Mouse (Mus musculus) large intestine, adult 2 months (tissue): Measurements from ENCODE around the gene Ahcy. TPM values are rescaled to one million over a fixed set of nuclear protein-coding genes. Genes with fewer than 3 reads are reported as not detected.
A peak's percentile ranks its signal among the peaks of the same experiment; 100 is the strongest.
"Not testable (repeated sequence)": the region's sequence is repeated elsewhere in the genome, so short reads cannot be mapped to it uniquely, and the experiment has no call there.

Experiments
- DNase-seq: peaks from one replicate; pipeline ENCODE4 v3.0.0-alpha.2; 2012; ENCODE audit warnings: low read depth, low spot score
- WGBS: fragments of 180-500 bp; shearing (Covaris S2); methylation state at CpG from one replicate; pipeline ENCODE4 v1.1.7; 2018; 5-methylcytosine and 5-hydroxymethylcytosine counted together
- polyA plus RNA-seq: library from polyadenylated mRNA; depleted of rRNA; stranded (reverse); fragments of >200 nt; gene quantifications from 2 replicates; pipeline ENCODE4 v1.2.3, GENCODE M21; 2012

Gene Ahcy
- polyA plus RNA-seq, 1 experiment: 139 TPM

DNA sequence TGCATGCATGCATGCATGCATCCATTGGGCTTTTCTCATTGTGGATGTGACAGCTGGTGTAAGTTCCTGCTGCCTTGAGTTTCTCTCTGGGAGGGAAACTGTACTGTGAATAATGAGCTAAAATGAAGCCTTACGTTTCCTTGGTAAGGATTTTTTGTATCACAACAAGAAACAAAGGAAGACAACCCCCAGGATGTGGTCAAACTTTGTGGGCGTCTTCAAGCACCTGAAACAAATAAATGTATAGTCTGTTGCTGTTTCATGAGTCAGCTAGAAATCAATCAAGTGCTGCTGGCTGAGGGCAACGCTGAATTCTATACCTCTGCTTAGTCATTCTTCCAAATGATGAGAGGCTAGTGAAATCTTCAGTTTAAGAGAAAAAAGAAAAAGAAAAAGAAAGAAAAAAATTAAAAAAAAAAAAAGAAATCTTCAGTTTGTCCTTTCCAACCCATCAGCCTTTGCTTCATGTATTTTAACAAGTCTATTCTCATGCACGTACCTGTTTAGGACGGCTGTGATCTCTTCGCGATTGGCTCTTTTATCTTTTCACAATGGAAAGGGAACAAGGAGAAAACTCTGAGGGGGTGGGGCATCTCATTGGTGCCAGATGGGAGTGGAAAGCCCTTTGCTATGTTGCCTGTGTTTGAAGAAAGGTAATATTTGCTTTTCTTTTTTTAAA, 5.3 kb upstream of the Ahcy start:
- DNase-seq: no peak
- 34% methylated on average over 7 of the region's 7 CpGs for WGBS

DNA sequence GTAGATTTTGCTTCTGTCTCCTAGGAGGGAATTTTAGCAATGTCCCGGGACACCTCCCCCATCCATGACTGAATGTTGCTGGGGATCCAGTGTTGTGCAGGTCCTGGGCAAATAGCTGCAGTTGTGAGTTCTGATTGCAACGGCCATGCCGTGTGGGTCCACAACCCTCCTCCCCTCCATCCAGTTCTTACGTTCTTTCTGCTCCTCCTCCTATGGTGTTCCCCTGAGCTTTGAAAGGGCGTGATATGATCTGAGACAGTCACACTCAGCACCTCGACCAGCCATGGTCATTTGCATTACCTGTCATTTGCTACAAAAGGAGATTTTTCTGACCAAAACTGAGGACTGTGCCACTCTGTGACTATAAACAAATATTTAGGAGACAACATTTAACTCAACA, 1.4 kb upstream of the Ahcy start:
- no peak for DNase-seq
- 79% methylated on average over 6 of the region's 6 CpGs for WGBS

DNA sequence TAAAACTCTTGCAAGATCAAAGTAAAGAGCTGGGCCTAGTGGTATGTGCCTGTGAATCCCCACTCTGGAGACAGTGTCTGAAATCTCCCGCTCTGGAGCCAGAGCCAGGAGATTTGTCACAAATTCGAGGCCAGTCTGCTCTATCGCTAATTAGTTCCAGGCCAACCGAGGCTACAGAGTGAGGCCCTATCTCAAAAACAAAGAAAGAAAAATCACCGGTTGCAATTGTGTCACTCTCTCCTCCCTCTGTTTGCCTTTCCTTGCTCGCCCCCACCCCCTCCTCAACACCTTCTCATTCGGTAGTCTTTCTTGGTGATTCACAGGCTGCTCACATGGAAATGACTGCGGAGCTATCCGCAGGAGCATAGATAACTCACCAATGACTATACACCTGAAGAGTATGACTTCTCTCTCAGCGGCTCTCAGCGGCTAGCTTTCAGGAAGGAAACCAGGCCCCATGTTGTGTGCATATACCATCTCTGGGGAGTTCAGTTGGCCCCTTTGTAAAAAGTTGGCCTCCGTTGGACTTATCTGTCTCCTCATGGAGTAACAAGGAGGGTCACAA, 551 bp upstream of the Ahcy start:
- no peak for DNase-seq
- WGBS: 23% methylated on average over 12 of the region's 12 CpGs

DNA sequence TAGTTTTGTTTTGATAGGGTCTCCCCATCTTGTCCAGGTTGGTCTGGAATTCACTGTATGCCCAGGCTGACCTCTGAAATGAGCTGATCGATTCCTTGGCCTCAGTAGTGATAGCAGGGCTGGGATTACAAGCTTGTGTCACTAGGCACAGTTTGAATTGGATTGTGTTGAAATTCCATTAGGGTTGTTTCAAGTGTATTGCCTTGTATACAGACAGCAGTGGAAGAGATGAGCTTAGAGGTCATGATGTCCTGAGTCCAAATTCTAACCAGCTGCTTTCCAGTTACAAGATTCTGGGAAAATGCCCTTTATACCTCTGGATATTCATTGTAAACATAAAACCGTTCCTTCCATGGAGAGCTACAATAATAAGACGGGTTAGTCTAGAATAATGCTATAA, 950 bp downstream of the Ahcy start:
- WGBS: 7% methylated on average over 3 of the region's 3 CpGs
- no peak for DNase-seq

DNA sequence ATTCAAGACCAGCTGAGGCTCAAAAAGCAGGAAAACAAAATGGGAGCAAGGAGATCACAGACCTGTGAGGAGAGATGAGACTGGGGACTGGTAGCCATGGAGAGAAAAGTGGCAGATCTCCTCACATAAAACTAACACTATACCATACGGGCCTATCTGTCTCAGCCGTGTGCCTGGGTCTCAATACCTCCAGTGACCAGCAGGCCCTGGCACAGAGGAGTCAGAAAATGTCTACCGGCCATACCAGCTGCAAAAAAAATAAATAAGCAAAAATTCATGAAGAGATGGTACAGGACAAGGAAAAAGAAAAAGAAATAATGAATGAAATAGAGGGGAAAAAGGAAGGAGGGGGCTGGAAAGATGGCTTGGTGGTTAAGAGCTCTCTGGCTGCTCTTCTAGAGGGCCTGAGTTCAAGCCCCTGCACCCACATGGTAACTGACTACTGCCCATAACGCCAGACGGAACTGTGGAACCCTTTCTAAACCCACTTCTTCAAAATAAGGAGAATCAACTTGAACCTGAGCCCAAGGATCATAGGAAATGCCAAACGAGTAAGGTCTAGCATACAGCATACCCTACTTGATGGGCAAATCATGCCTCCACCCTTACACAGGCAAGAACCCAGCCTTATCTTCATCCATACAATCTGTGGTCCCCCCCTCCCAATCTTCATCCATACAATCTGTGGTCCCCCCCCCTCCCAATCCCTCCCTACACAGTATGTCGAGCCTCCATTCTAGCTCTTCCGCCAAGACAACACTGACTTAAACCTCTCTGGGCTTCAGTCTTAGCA, 1.7 kb downstream of the Ahcy start:
- no peak for DNase-seq
- WGBS: 70% methylated on average over 8 of the region's 8 CpGs

DNA sequence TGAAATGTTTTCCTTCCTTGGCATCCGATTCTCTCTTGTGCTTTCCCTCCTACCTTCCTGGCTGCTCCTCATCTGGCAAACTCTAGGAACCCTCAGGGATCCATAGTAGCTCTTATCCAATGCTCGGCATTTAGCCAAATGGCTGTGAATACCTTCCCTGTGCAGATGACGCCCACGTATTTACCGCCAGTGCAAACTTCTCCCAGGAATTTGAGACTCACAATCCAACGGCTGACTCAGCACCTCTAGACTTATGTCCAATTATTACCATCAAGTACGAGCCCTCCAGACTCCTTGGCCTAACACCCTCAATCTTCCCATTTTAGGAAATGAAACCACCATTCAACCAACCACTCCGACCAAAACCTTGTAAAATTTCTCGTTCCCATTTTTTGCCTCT, 3.3 kb downstream of the Ahcy start:
- no peak for DNase-seq
- WGBS: 61% methylated on average over 9 of the region's 9 CpGs

GRCm38 (mm10) chr2:155057361-155057760, 16.9 kb downstream of the Ahcy start:
- DNase-seq: no peak
- WGBS: 64% methylated on average over 1 of the region's 1 CpGs

DNA sequence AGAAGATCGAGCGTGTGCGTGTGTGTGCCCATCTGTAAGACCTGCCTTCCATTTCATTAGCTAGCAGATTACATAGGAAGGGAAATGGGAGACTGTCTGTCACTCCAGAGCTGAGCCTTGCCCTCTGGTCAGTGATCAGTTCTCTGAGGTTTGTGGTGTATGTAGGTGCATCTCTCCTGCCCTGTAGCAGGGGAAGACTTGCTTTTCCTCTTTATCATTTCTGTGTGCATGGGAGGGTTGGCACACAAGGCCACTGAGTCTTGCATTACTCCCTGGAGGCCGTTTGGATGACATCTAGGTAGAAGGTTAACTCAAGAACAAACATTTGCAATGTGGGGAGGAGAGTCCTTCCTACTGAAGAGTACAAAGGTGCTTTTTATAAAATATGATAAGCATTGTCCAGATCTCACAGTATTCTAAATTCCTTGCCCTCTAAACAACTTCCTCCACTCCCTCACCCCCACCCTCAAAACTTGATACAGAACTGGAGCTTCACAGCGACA, 18.2 kb downstream of the Ahcy start:
- DNase-seq: no peak
- 28% methylated on average over 5 of the region's 5 CpGs for WGBS

DNA sequence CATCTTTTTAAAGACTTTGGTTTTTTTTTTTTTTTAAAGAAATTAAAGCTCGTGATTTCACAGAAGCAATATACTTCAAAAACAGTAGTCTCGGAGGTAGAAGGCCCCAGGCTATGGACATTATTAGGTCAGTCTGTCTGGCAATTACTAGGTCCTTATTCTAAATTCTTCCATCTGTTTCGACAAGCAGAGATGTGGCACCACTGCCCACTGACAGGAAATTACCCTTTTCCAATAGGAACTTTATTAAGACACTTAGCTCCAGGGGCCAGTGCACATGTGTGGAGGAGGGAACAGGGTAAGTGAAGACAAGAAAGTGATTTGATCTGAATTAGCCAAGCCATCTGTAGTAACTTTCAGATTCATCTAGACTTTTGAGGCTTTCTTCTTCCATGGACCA, 19.6 kb downstream of the Ahcy start:
- 95% methylated on average over 3 of the region's 3 CpGs for WGBS
- DNase-seq: no peak

DNA sequence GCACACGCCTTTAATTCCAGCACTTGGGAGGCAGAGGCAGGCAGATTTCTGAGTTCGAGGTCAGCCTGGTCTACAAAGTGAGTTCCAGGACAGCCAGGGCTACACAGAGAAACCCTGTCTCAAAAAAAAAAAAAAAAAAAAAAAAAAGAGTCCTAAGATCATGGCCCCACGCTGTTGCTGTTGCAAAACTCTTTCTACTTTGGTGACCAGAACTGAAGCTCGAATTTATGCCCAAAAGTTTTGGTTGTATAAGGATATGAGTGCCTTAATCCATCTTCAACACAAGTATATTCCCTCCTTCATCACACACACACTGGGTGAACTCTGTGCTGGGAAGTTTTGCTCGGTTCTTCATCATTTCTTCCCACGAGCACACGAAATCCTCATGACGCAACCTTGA, 20.8 kb downstream of the Ahcy start:
- not testable (repeated sequence) for DNase-seq
- WGBS: 96% methylated on average over 8 of the region's 8 CpGs

GRCm38 (mm10) chr2:155052681-155053080, 21.6 kb downstream of the Ahcy start:
- WGBS: 51% methylated on average over 2 of the region's 2 CpGs

GRCm38 (mm10) chr2:155051622-155052351, 22.5 kb downstream of the Ahcy start:
- 11% methylated on average over 9 of the region's 9 CpGs for WGBS
- no peak for DNase-seq

More at GRCm38 (mm10) chr2:155052681-155053080, 21.6 kb downstream of the Ahcy start:
- no peak for DNase-seq

- under 1% methylated on average over 45 of the region's 45 CpGs for WGBS
- DNase-seq: peak; percentile 94
Measured at GRCm38 (mm10) chr2:155050504-155051236, 23.6 kb downstream of the Ahcy start.

DNA sequence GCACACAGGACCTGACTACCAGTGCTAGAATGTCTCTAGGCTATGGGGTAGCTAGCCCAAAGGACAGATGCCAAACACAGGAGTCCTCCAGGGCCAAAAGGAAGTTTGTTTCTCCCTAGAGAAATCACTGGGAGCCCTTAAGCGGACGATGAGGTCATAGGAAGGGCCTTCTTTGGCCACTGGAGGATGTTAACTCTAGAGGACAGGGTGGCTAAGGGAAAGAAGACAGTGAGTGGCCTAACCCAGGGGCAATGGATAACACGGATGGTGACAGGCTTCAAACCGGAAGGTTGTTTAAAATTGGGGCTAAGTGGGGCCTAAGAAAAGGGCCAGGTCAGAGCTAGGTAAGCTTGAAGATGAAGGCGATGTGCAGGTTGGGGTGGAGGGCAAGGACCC, 24.2 kb downstream of the Ahcy start:
- WGBS: 10% methylated on average over 5 of the region's 5 CpGs

DNA sequence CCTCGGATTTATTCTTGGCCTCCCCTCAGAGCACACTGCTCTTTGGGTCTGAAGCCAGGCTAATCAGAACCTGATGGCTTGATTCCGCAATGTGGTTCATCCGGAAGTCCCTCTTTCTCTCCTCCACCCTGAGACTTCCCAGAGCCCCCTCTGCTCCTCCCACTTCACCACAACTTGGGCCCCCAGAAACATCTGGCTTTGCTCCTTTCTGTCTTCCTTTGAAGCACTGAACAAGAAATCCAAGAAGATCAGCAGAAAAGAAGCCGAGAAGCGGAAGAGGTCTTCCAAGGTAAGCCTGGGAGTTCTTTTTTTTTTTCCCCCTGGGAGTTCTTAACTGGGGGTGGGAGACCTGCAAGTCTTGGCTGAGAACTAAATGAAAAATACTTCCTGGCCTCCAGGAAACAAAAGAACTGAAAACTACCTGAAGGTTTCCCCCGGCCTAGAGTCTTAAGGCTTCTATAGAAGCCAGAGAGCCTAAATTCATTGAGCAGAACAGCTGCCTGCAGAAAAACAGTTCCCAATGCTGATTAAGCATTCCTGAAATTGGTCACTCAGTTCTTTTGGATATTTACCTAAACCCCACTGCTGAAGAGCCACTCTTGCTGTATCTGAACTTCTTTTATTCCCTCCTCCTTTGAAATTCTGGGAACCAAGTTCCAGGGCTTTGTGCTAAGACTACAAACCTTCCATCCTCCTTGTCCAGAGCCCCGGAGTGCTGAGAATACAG, 26.7 kb downstream of the Ahcy start:
- DNase-seq: no peak
- WGBS: 79% methylated on average over 7 of the region's 7 CpGs

More for the DNA sequence above, 24.2 kb downstream of the Ahcy start:
- DNase-seq: no peak

GRCm38 (mm10) chr2:155046803-155047202, 27.5 kb downstream of the Ahcy start:
- WGBS: 94% methylated on average over 2 of the region's 2 CpGs
- DNase-seq: no peak

DNA sequence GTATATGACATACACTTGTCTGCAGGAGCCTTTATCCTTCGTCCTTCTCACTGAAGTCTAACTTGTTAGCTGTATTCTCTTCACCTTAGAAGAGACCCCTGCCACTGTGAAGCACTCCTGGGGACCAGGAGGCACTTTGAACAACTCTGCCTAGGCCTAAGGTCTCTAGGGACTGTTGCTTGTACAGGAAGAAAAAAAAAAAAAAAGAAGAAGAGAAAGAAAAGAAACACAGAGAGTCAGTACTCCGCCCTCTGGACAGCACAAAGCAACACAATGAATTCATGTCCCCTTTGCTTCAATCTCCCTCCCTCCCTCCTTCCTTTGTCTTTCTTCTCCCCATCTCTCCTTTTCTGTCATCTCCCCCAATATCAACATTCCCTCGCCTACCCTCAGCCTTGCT, 29.2 kb downstream of the Ahcy start:
- 89% methylated on average over 3 of the region's 3 CpGs for WGBS
- DNase-seq: no peak

- no peak for DNase-seq
- 72% methylated on average over 3 of the region's 3 CpGs for WGBS
Measured at GRCm38 (mm10) chr2:155044542-155044941, 29.8 kb downstream of the Ahcy start.

DNA sequence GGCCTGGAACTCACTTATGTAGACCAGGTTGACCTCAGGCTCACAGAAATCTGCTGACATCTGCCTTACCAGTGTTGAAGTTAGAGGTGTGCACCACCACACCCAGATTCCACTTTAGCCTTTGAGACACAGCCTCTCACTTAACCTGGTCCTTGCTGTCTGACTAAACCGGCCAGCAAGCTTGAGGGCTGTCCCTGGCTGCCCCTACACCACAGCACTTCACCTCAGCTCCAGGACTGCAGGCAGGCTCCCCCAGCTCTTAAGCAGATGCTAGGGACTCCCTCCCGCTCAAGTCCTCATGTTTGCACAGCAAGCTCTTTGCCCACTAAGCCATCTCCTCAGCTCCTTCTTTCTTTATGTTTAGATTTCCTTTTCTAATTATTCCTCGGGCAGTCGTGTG, 34.3 kb downstream of the Ahcy start:
- DNase-seq: no peak
- WGBS: 50% methylated on average over 4 of the region's 4 CpGs
